Mouse (Mus musculus) MEL (cell line): ENCODE results near the gene Rpl31. TPM values are rescaled to one million over a fixed set of nuclear protein-coding genes. Genes with fewer than 3 reads are reported as not detected.

Experiments
- DNase-seq: peaks from one replicate; pipeline ENCODE4 v3.0.0; 2011; ENCODE audit warnings: low read depth, low spot score
- H3K27ac ChIP-seq: 2 replicates; pipeline ENCODE4 v1.5.1; 2012; ENCODE audit warnings: low read depth, mild to moderate bottlenecking, control low read depth, low read length, moderate library complexity; ENCODE audit not compliant: control insufficient read depth
- H3K27me3 ChIP-seq, 2 experiments: fragments of 150-350 bp in 1 of 2; sonication (generic) in 1 of 2; 2 replicates each; pipeline ENCODE4 v1.6.1; 2012; ENCODE audit warnings: low read length in 2 of 2, mild to moderate bottlenecking in 2 of 2, improper control_type of control experiment in 1 of 2, moderate library complexity in 1 of 2; ENCODE audit not compliant: insufficient read depth in 2 of 2, control insufficient read depth in 1 of 2
- H3K36me3 ChIP-seq, 2 experiments: 2 replicates each; pipeline ENCODE4 v1.6.1; 2012 to 2014; ENCODE audit warnings: low read length in 2 of 2, improper control_type of control experiment in 1 of 2, inconsistent platforms in 1 of 2, mild to moderate bottlenecking in 1 of 2; ENCODE audit not compliant: insufficient read depth in 2 of 2, control insufficient read depth in 1 of 2
- H3K4me1 ChIP-seq, 2 experiments: fragments of 150-350 bp in 1 of 2; sonication (generic) in 1 of 2; 2 replicates each; pipeline ENCODE4 v1.6.1; 2012; ENCODE audit warnings: low read length in 2 of 2, improper control_type of control experiment in 1 of 2, mild to moderate bottlenecking in 1 of 2; ENCODE audit not compliant: insufficient read depth in 2 of 2, control insufficient read depth in 1 of 2
- H3K4me3 ChIP-seq, 2 experiments: fragments of 150-350 bp in 1 of 2; sonication (generic) in 1 of 2; 2 replicates each; pipeline ENCODE4 v1.5.1; 2012; ENCODE audit warnings: low read depth in 2 of 2, low read length in 2 of 2, mild to moderate bottlenecking in 2 of 2, moderate library complexity in 2 of 2, control low read depth in 1 of 2, improper control_type of control experiment in 1 of 2; ENCODE audit not compliant: control insufficient read depth in 1 of 2, insufficient read depth in 1 of 2
- H3K79me2 ChIP-seq: 2 replicates; pipeline ENCODE4 v1.6.1; 2012; ENCODE audit warnings: mild to moderate bottlenecking, low read length, moderate library complexity; ENCODE audit not compliant: control insufficient read depth, poor library complexity, insufficient read depth
- H3K9ac ChIP-seq: 2 replicates; pipeline ENCODE4 v1.6.1; 2012; ENCODE audit warnings: low read depth, mild to moderate bottlenecking, control low read depth, low read length, moderate library complexity; ENCODE audit not compliant: control insufficient read depth, poor library complexity, severe bottlenecking
- H3K9me3 ChIP-seq: fragments of 150-350 bp; sonication (generic); replicated peaks from 2 replicates; pipeline ENCODE4 v1.6.1; 2012; ENCODE audit warnings: mild to moderate bottlenecking, low read length, improper control_type of control experiment, moderate library complexity; ENCODE audit not compliant: insufficient read depth
- CHD1 ChIP-seq: IDR thresholded peaks from 2 replicates; pipeline ENCODE4 v1.6.1; 2012; ENCODE audit warnings: low read depth, mild to moderate bottlenecking, inconsistent platforms, low read length, improper control_type of control experiment
- CHD2 ChIP-seq: IDR thresholded peaks from 2 replicates; pipeline ENCODE4 v1.6.1; 2011; ENCODE audit warnings: low read length, improper control_type of control experiment
- E2F4 ChIP-seq: IDR thresholded peaks from 2 replicates; pipeline ENCODE4 v1.6.1; 2011; ENCODE audit warnings: low read depth, low read length, improper control_type of control experiment, borderline replicate concordance
- ELF1 ChIP-seq: IDR thresholded peaks from 2 replicates; pipeline ENCODE4 v1.6.1; 2014; ENCODE audit warnings: low read depth, mild to moderate bottlenecking, inconsistent platforms, low read length, improper control_type of control experiment, moderate library complexity
- EP300 ChIP-seq, 2 experiments: IDR thresholded peaks; 2 replicates each; pipeline ENCODE4 v1.6.1; 2011; ENCODE audit warnings: improper control_type of control experiment in 2 of 2, low read length in 2 of 2, low read depth in 1 of 2, mild to moderate bottlenecking in 1 of 2
- GABPA ChIP-seq: IDR thresholded peaks from 2 replicates; pipeline ENCODE4 v1.6.1; 2012; ENCODE audit warnings: low read depth, mild to moderate bottlenecking, inconsistent platforms, low read length, improper control_type of control experiment, moderate library complexity
- GATA1 ChIP-seq: IDR thresholded peaks from 2 replicates; pipeline ENCODE4 v1.6.1; 2011; ENCODE audit warnings: low read depth, low read length, improper control_type of control experiment
- HCFC1 ChIP-seq: IDR thresholded peaks from 2 replicates; pipeline ENCODE4 v1.6.1; 2012; ENCODE audit warnings: low read depth, mild to moderate bottlenecking, inconsistent platforms, low read length, improper control_type of control experiment, moderate library complexity
- KAT2A ChIP-seq: conservative IDR thresholded peaks from 2 replicates; pipeline ENCODE4 v1.6.1; 2012; ENCODE audit warnings: low read depth, low read length, improper control_type of control experiment, inconsistent platforms
- MAFK ChIP-seq: IDR thresholded peaks from 2 replicates; pipeline ENCODE4 v1.6.1; 2011; ENCODE audit warnings: low read depth, mild to moderate bottlenecking, low read length, improper control_type of control experiment, borderline replicate concordance
- MAZ ChIP-seq: IDR thresholded peaks from 2 replicates; pipeline ENCODE4 v1.6.1; 2012; ENCODE audit warnings: low read depth, mild to moderate bottlenecking, inconsistent platforms, low read length, improper control_type of control experiment
- MXI1 ChIP-seq: IDR thresholded peaks from 2 replicates; pipeline ENCODE4 v1.6.1; 2011; ENCODE audit warnings: mild to moderate bottlenecking, low read depth, low read length, improper control_type of control experiment
- NRF1 ChIP-seq: IDR thresholded peaks from 2 replicates; pipeline ENCODE4 v1.6.1; 2014; ENCODE audit warnings: low read depth, mild to moderate bottlenecking, inconsistent platforms, low read length, improper control_type of control experiment, moderate library complexity; ENCODE audit not compliant: poor library complexity, insufficient read depth, severe bottlenecking
- POLR2AphosphoS2 ChIP-seq: IDR thresholded peaks from 2 replicates; pipeline ENCODE4 v1.6.1; 2011; ENCODE audit warnings: low read length, improper control_type of control experiment
- RCOR1 ChIP-seq: IDR thresholded peaks from 2 replicates; pipeline ENCODE4 v1.6.1; 2012; ENCODE audit warnings: low read depth, mild to moderate bottlenecking, inconsistent platforms, low read length, improper control_type of control experiment
- SMC3 ChIP-seq: IDR thresholded peaks from 2 replicates; pipeline ENCODE4 v1.6.1; 2011; ENCODE audit warnings: low read depth, low read length, improper control_type of control experiment
- TBP ChIP-seq: IDR thresholded peaks from 2 replicates; pipeline ENCODE4 v1.8.0; 2011; ENCODE audit warnings: low read depth, low read length, improper control_type of control experiment
- UBTF ChIP-seq: IDR thresholded peaks from 2 replicates; pipeline ENCODE4 v1.6.1; 2012; ENCODE audit warnings: low read depth, mild to moderate bottlenecking, inconsistent platforms, low read length, improper control_type of control experiment, moderate library complexity, borderline replicate concordance; ENCODE audit not compliant: insufficient read depth
- ZC3H11A ChIP-seq: IDR thresholded peaks from 2 replicates; pipeline ENCODE4 v1.6.1; 2012; ENCODE audit warnings: low read depth, mild to moderate bottlenecking, inconsistent platforms, low read length, improper control_type of control experiment
- ZKSCAN1 ChIP-seq: IDR thresholded peaks from 2 replicates; pipeline ENCODE4 v1.6.1; 2012; ENCODE audit warnings: low read depth, mild to moderate bottlenecking, inconsistent platforms, low read length, improper control_type of control experiment, moderate library complexity
- ZMIZ1 ChIP-seq: IDR thresholded peaks from 2 replicates; pipeline ENCODE4 v1.6.1; 2012; ENCODE audit warnings: low read depth, mild to moderate bottlenecking, inconsistent platforms, low read length, improper control_type of control experiment, moderate library complexity
- ZNF384 ChIP-seq: IDR thresholded peaks from 2 replicates; pipeline ENCODE4 v1.6.1; 2012; ENCODE audit warnings: low read depth, mild to moderate bottlenecking, inconsistent platforms, low read length, improper control_type of control experiment
- polyA plus RNA-seq, 2 experiments: library from polyadenylated mRNA; stranded (reverse) in 1 of 2; unstranded in 1 of 2; fragments of >175 nt in 1 of 2; fragments of >200 nt in 1 of 2; gene quantifications; 2 replicates each; pipeline versions ENCODE4 v1.2.1 to v1.2.4; 2012; ENCODE audit warnings: low replicate concordance in 2 of 2, low read depth in 1 of 2; ENCODE audit not compliant: insufficient read length in 2 of 2, insufficient read depth in 1 of 2, missing spikeins in 1 of 2
- total RNA-seq: library from RNA; depleted of rRNA; stranded (reverse); fragments of 300-350 nt; gene quantifications from 2 replicates; pipeline ENCODE4 v1.2.3, GENCODE M21; 2012

Rpl31 gene
- total and polyA plus RNA-seq, 3 experiments: 848 to 2,111 TPM; not detected in 1

GRCm38 (mm10) chr1:39399228-39399627 is 31.6 kb downstream of the Rpl31 start:
- no peaks in the 10 kb centered on the region; a peak in 1 of 4 replicates for H3K36me3 ChIP-seq
- H3K9ac ChIP-seq: no peak overlapping the region
- no peaks in the 10 kb centered on the region for H3K79me2 ChIP-seq
- no peak for TF ChIP-seq ELF1
- TF ChIP-seq NRF1: no peak
- TF ChIP-seq UBTF: no peak
- TF ChIP-seq HCFC1: no peak
- TF ChIP-seq POLR2AphosphoS2: no peak
- H3K4me1 ChIP-seq: peaks cover 5 to 7% of the 10 kb centered on the region in 2 experiments
- no peak overlapping the region for H3K27ac ChIP-seq
- no peaks in the 10 kb centered on the region for H3K9me3 ChIP-seq
- no peak for DNase-seq
- H3K27me3 ChIP-seq: no peaks in the 10 kb centered on the region
- H3K4me3 ChIP-seq: no peak overlapping the region

GRCm38 (mm10) chr1:39400173-39400572 is 32.5 kb downstream of the Rpl31 start:
- Histone ChIP-seq H3K4me1 (peaks cover 5 to 7% of the 10 kb centered on the region in 2 experiments), H3K4me3 (no peak overlapping the region), H3K9me3 (no peaks in the 10 kb centered on the region), H3K79me2 (no peaks in the 10 kb centered on the region), H3K9ac (no peak overlapping the region), H3K27ac (no peak overlapping the region), H3K36me3 (no peaks in the 10 kb centered on the region; a peak in 1 of 4 replicates), H3K27me3 (no peaks in the 10 kb centered on the region)
- DNase-seq: peak; percentile 29
- TF ChIP-seq ZMIZ1 (no peak), MAFK (no peak), RCOR1 (peak; percentile 19; the same call in 1 of the 2 replicates), GABPA (no peak), ZNF384 (no peak), TBP (peak; percentile 91), GATA1 (peak; percentile 47)

GRCm38 (mm10) chr1:39407108-39407507 is 39.5 kb downstream of the Rpl31 start:
- H3K9ac ChIP-seq: no peak overlapping the region
- no peak for TF ChIP-seq MAZ
- no peak for TF ChIP-seq CHD1
- TF ChIP-seq E2F4: no peak
- TF ChIP-seq CHD2: no peak
- no peak for TF ChIP-seq KAT2A
- no peak for TF ChIP-seq SMC3
- no peak for TF ChIP-seq POLR2AphosphoS2
- TF ChIP-seq MXI1: no peak
- no peak for TF ChIP-seq GATA1
- TF ChIP-seq ELF1: no peak
- TF ChIP-seq ZC3H11A: no peak
- TF ChIP-seq NRF1: no peak
- TF ChIP-seq EP300 (IDR thresholded peaks at IDR 0.05; ENCODE audit: low read depth in 1 of 2, low read length in 2 of 2): no peak
- TF ChIP-seq ZKSCAN1: no peak
- H3K36me3 ChIP-seq: peaks cover 0 to 3% of the 10 kb centered on the region in 2 experiments; a peak in 1 of 4 replicates
- H3K27ac ChIP-seq: no peak overlapping the region
- no peaks in the 10 kb centered on the region for H3K27me3 ChIP-seq
- H3K79me2 ChIP-seq: no peaks in the 10 kb centered on the region
- DNase-seq: no peak
- H3K4me3 ChIP-seq: no peak overlapping the region
- no peaks in the 10 kb centered on the region for H3K9me3 ChIP-seq
- peaks cover 10% of the 10 kb centered on the region in 2 experiments for H3K4me1 ChIP-seq
